Mouse (Mus musculus): ENCODE results near the gene Mettl7a3. TPM values are rescaled to one million over a fixed set of nuclear protein-coding genes. Genes with fewer than 3 reads are reported as not detected.

Mettl7a3 gene
- total RNA-seq (2021) (under 1 TPM in 1 of 2 experiments, not detected in 1; 0.27 TPM), polyA plus RNA-seq (2012; rRNA removed) (0.21 TPM in 1 of 2 replicates, not detected in the other)
- long read RNA-seq: 0 reads

GRCm38 (mm10) chr15:100334629-100335028 lies at the start of gene Mettl7a3:
Mettl7a3 (plus strand) TSS chr15:100334929.
- TF ChIP-seq EP300 (IDR thresholded peaks at IDR 0.05; ENCODE audit: insufficient read depth, low read depth, low read length) (no peak), CTCF (IDR thresholded peaks at IDR 0.05) (no peak), POLR2A (IDR thresholded peaks at IDR 0.05; ENCODE audit: insufficient read depth, low read depth, low read length) (no peak)
- Histone ChIP-seq H3K79me2 (replicated peaks; ENCODE audit: control insufficient read depth, insufficient read depth, low read length) (no peaks in the 10 kb centered on the region), H3K9ac (ENCODE audit: low read depth, low read length) (no peak within 1 kb of the TSS), H3K4me1 (ENCODE audit: control insufficient read depth, insufficient read depth, low read length) (no peaks in the 10 kb centered on the region), H3K36me3 (ENCODE audit: control insufficient read depth, insufficient read depth, low read length) (no peaks in the 10 kb centered on the region), H3K27ac (no peak within 1 kb of the TSS), H3K4me3 (no peak within 1 kb of the TSS), H3K27me3 (ENCODE audit: control insufficient read depth, insufficient read depth, low read length) (no peaks in the 10 kb centered on the region)
- intact Hi-C loops (cut with DNase I): no loop called here
- WGBS: 73% methylated on average over 10 of the region's 10 CpGs
- no peak for DNase-seq

GRCm38 (mm10) chr15:100288980-100289379 lies 45.7 kb upstream of the Mettl7a3 start:
- WGBS: 93% methylated on average over 6 of the region's 6 CpGs
- no peak for DNase-seq
- no peak overlapping the region for H3K4me3 ChIP-seq

GRCm38 (mm10) chr15:100290858-100291257 lies 43.9 kb upstream of the Mettl7a3 start:
- 61% methylated on average over 5 of the region's 5 CpGs for WGBS
- no peaks in the 10 kb centered on the region for H3K36me3 ChIP-seq (ENCODE audit: control insufficient read depth, insufficient read depth, low read length)
- H3K27ac ChIP-seq: no peak overlapping the region

More at GRCm38 (mm10) chr15:100288980-100289379, 45.7 kb upstream of the Mettl7a3 start:
- no peaks in the 10 kb centered on the region for H3K36me3 ChIP-seq (ENCODE audit: control insufficient read depth, insufficient read depth, low read length)
- no peaks in the 10 kb centered on the region for H3K79me2 ChIP-seq (replicated peaks; ENCODE audit: control insufficient read depth, insufficient read depth, low read length)
- no peaks in the 10 kb centered on the region for H3K27me3 ChIP-seq (ENCODE audit: control insufficient read depth, insufficient read depth, low read length)
- no peak overlapping the region for H3K27ac ChIP-seq
- no peak overlapping the region for H3K9ac ChIP-seq (ENCODE audit: low read depth, low read length)
- no peak for TF ChIP-seq POLR2A (IDR thresholded peaks at IDR 0.05; ENCODE audit: insufficient read depth, low read depth, low read length)
- no peak for TF ChIP-seq CTCF (IDR thresholded peaks at IDR 0.05)
- TF ChIP-seq EP300 (IDR thresholded peaks at IDR 0.05; ENCODE audit: insufficient read depth, low read depth, low read length): no peak
- intact Hi-C loops (cut with DNase I): no loop called here
- no peaks in the 10 kb centered on the region for H3K4me1 ChIP-seq (ENCODE audit: control insufficient read depth, insufficient read depth, low read length)

GRCm38 (mm10) chr15:100292326-100292725 lies 42.4 kb upstream of the Mettl7a3 start:
- Histone ChIP-seq H3K27me3 (ENCODE audit: control insufficient read depth, insufficient read depth, low read length) (no peaks in the 10 kb centered on the region), H3K36me3 (ENCODE audit: control insufficient read depth, insufficient read depth, low read length) (no peaks in the 10 kb centered on the region), H3K4me3 (no peak overlapping the region), H3K9ac (ENCODE audit: low read depth, low read length) (no peak overlapping the region), H3K79me2 (replicated peaks; ENCODE audit: control insufficient read depth, insufficient read depth, low read length) (no peaks in the 10 kb centered on the region), H3K27ac (no peak overlapping the region), H3K4me1 (ENCODE audit: control insufficient read depth, insufficient read depth, low read length) (no peaks in the 10 kb centered on the region)
- intact Hi-C loops (cut with DNase I): no loop called here
- DNase-seq: no peak
- TF ChIP-seq EP300 (IDR thresholded peaks at IDR 0.05; ENCODE audit: insufficient read depth, low read depth, low read length): no peak
- no peak for TF ChIP-seq POLR2A (IDR thresholded peaks at IDR 0.05; ENCODE audit: insufficient read depth, low read depth, low read length)
- no peak for TF ChIP-seq CTCF (IDR thresholded peaks at IDR 0.05)
- WGBS: 64% methylated on average over 7 of the region's 7 CpGs

More at GRCm38 (mm10) chr15:100290858-100291257, 43.9 kb upstream of the Mettl7a3 start:
- no peak for TF ChIP-seq POLR2A (IDR thresholded peaks at IDR 0.05; ENCODE audit: insufficient read depth, low read depth, low read length)
- no peak for TF ChIP-seq EP300 (IDR thresholded peaks at IDR 0.05; ENCODE audit: insufficient read depth, low read depth, low read length)
- no peak for TF ChIP-seq CTCF (IDR thresholded peaks at IDR 0.05)
- Histone ChIP-seq H3K9ac (ENCODE audit: low read depth, low read length) (no peak overlapping the region), H3K4me1 (ENCODE audit: control insufficient read depth, insufficient read depth, low read length) (no peaks in the 10 kb centered on the region), H3K4me3 (no peak overlapping the region), H3K27me3 (ENCODE audit: control insufficient read depth, insufficient read depth, low read length) (no peaks in the 10 kb centered on the region), H3K79me2 (replicated peaks; ENCODE audit: control insufficient read depth, insufficient read depth, low read length) (no peaks in the 10 kb centered on the region)
- intact Hi-C loops (cut with DNase I): no loop called here
- DNase-seq: no peak

- WGBS: 85% methylated on average over 5 of the region's 5 CpGs
- H3K4me3 ChIP-seq: no peak overlapping the region
These were observed 36.9 kb upstream of the Mettl7a3 start for GRCm38 (mm10) chr15:100297856-100298255.

GRCm38 (mm10) chr15:100300499-100300898 lies 34.2 kb upstream of the Mettl7a3 start:
- H3K9ac ChIP-seq (ENCODE audit: low read depth, low read length): no peak overlapping the region
- no peaks in the 10 kb centered on the region for H3K79me2 ChIP-seq (replicated peaks; ENCODE audit: control insufficient read depth, insufficient read depth, low read length)
- no peak for DNase-seq
- H3K27ac ChIP-seq: no peak overlapping the region
- H3K36me3 ChIP-seq (ENCODE audit: control insufficient read depth, insufficient read depth, low read length): peaks cover 2% of the 10 kb centered on the region
- H3K4me3 ChIP-seq: no peak overlapping the region
- WGBS: 79% methylated on average over 6 of the region's 6 CpGs
- no peak for TF ChIP-seq POLR2A (IDR thresholded peaks at IDR 0.05; ENCODE audit: insufficient read depth, low read depth, low read length)
- no peak for TF ChIP-seq EP300 (IDR thresholded peaks at IDR 0.05; ENCODE audit: insufficient read depth, low read depth, low read length)
- intact Hi-C loops (cut with DNase I): loop anchor here (5.0 kb wide), 1 partner anchor 263 kb away; the partner anchor contains the start of gene Dip2b
- no peaks in the 10 kb centered on the region; the same call in 1 of the 2 replicates for H3K4me1 ChIP-seq (ENCODE audit: control insufficient read depth, insufficient read depth, low read length)
- H3K27me3 ChIP-seq (ENCODE audit: control insufficient read depth, insufficient read depth, low read length): no peaks in the 10 kb centered on the region

More at GRCm38 (mm10) chr15:100297856-100298255, 36.9 kb upstream of the Mettl7a3 start:
- no peaks in the 10 kb centered on the region for H3K4me1 ChIP-seq (ENCODE audit: control insufficient read depth, insufficient read depth, low read length)
- H3K79me2 ChIP-seq (replicated peaks; ENCODE audit: control insufficient read depth, insufficient read depth, low read length): no peaks in the 10 kb centered on the region
- no peak for DNase-seq
- no peak overlapping the region for H3K9ac ChIP-seq (ENCODE audit: low read depth, low read length)
- TF ChIP-seq POLR2A (IDR thresholded peaks at IDR 0.05; ENCODE audit: insufficient read depth, low read depth, low read length) (no peak), CTCF (IDR thresholded peaks at IDR 0.05) (no peak), EP300 (IDR thresholded peaks at IDR 0.05; ENCODE audit: insufficient read depth, low read depth, low read length) (no peak)
- H3K27ac ChIP-seq: no peak overlapping the region
- H3K27me3 ChIP-seq (ENCODE audit: control insufficient read depth, insufficient read depth, low read length): no peaks in the 10 kb centered on the region
- intact Hi-C loops (cut with DNase I): no loop called here
- H3K36me3 ChIP-seq (ENCODE audit: control insufficient read depth, insufficient read depth, low read length): no peaks in the 10 kb centered on the region

Measured in heart, adult 2 months (tissue).